Mouse (Mus musculus): ENCODE measurements around the gene Hp.

The Hp gene

GRCm38 (mm10) chr8:109563881-109564280, 15.1 kb downstream of the Hp start:
- no peak for DNase-seq (ENCODE audit: low spot score in 2 of 2)

- DNase-seq (ENCODE audit: low spot score in 2 of 2) = no peak
Measured at GRCm38 (mm10) chr8:109551663-109552062, 27.3 kb downstream of the Hp start.

- no peak for DNase-seq (ENCODE audit: low spot score in 2 of 2)
Measured at GRCm38 (mm10) chr8:109544049-109544448, 34.9 kb downstream of the Hp start.

- DNase-seq (ENCODE audit: low spot score in 2 of 2) = no peak
Measured at GRCm38 (mm10) chr8:109542748-109543519, 36.0 kb downstream of the Hp start.

GRCm38 (mm10) chr8:109542165-109542564, 36.8 kb downstream of the Hp start:
- DNase-seq (ENCODE audit: low spot score in 2 of 2) = no peak

- DNase-seq (ENCODE audit: low spot score in 2 of 2) = peak; percentile 56 to 80
Measured at GRCm38 (mm10) chr8:109536703-109537102, 42.3 kb downstream of the Hp start.

- DNase-seq (ENCODE audit: low spot score in 2 of 2) = no peak
Measured at GRCm38 (mm10) chr8:109535140-109535990, 43.6 kb downstream of the Hp start.

Measured in frontal cortex, postnatal 14 days (tissue).